Mouse (Mus musculus) hindbrain, embryonic 16.5 days (tissue): ENCODE data around the gene Usp32. TPM values are rescaled to one million over a fixed set of nuclear protein-coding genes. Genes with fewer than 3 reads are reported as not detected.

ENCODE experiments used
- ATAC-seq: fragments of 200-750 bp; cut with Nextera tagmentation; 2 replicates; pipeline ENCODE4 v1.8.0; 2017; ENCODE audit warnings: moderate TSS enrichment, moderate library complexity
- H3K27ac ChIP-seq: fragments of 300-500 bp; sonication (generic); 2 replicates; pipeline ENCODE4 v1.5.1; 2014; ENCODE audit warnings: low read depth, mild to moderate bottlenecking, control low read depth, low read length, moderate library complexity
- H3K27me3 ChIP-seq: fragments of 300-500 bp; sonication (generic); replicated peaks from 2 replicates; pipeline ENCODE4 v1.6.1; 2014; ENCODE audit warnings: low read length; ENCODE audit not compliant: control insufficient read depth, insufficient read depth
- H3K36me3 ChIP-seq: fragments of 300-500 bp; sonication (generic); 2 replicates; pipeline ENCODE4 v1.6.1; 2014; ENCODE audit warnings: mild to moderate bottlenecking, low read length, moderate library complexity, mixed read lengths; ENCODE audit not compliant: control insufficient read depth, insufficient read depth
- H3K4me1 ChIP-seq: fragments of 300-500 bp; sonication (generic); 2 replicates; pipeline ENCODE4 v1.6.1; 2014; ENCODE audit warnings: low read depth, low read length; ENCODE audit not compliant: control insufficient read depth, insufficient read depth
- H3K4me2 ChIP-seq: fragments of 300-500 bp; sonication (generic); 2 replicates; pipeline ENCODE4 v1.6.1; 2014; ENCODE audit warnings: mild to moderate bottlenecking, low read length, control low read depth, moderate library complexity
- H3K4me3 ChIP-seq: fragments of 300-500 bp; sonication (generic); 2 replicates; pipeline ENCODE4 v1.5.1; 2014; ENCODE audit warnings: mild to moderate bottlenecking, low read length, control low read depth, moderate library complexity
- H3K9ac ChIP-seq: fragments of 300-500 bp; sonication (generic); 2 replicates; pipeline ENCODE4 v1.6.1; 2014; ENCODE audit warnings: low read depth, mild to moderate bottlenecking, control low read depth, low read length, moderate library complexity
- H3K9me3 ChIP-seq: fragments of 300-500 bp; sonication (generic); 2 replicates; pipeline ENCODE4 v1.6.1; 2014; ENCODE audit warnings: mild to moderate bottlenecking, low read length, moderate library complexity; ENCODE audit not compliant: control insufficient read depth
- WGBS: fragments of 180-500 bp; shearing (Covaris S2); extraction: QIAGEN DNeasy Blood & Tissue Kit; methylation state at CpG from one replicate; pipeline ENCODE4 v1.1.7; 2014; 5-methylcytosine and 5-hydroxymethylcytosine counted together
- polyA plus RNA-seq: library from polyadenylated mRNA; unstranded; fragments of >200 nt; fragmentation: Nextera tagmentation; extraction: Ambion mirVana; gene quantifications from 2 replicates; pipeline ENCODE4 v1.2.1, GENCODE M21; 2015

The Usp32 gene
- polyA plus RNA-seq, 1 experiment from 2014 or later, result 9.7 TPM

DNA sequence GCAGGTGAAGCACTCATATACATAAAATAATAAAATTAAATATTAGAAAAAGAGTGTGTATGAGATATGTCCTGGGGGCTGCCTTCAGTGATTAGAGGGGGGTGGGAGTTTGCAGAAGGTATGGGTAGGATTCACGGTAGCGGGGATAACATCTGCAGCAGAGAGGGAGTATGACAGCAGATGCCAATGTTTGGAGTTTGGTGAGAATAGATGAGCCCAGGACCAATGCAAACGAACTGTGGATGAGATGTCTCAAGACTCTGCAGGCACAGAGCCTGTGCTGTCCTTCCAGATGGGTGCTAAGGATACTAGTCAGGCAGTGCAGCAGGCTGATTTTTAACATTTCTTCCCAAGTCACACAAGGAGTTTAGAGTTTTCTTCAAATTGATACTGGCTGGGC is 163.3 kb downstream of the Usp32 start:
- Histone ChIP-seq H3K4me2 (no peak overlapping the region), H3K36me3 (no peaks in the 10 kb centered on the region), H3K27me3 (no peaks in the 10 kb centered on the region), H3K4me1 (no peaks in the 10 kb centered on the region), H3K4me3 (no peak overlapping the region), H3K9ac (no peak overlapping the region), H3K9me3 (no peaks in the 10 kb centered on the region), H3K27ac (no peak overlapping the region)
- no peak for ATAC-seq
- 86% methylated on average over 3 of the region's 3 CpGs for WGBS

DNA sequence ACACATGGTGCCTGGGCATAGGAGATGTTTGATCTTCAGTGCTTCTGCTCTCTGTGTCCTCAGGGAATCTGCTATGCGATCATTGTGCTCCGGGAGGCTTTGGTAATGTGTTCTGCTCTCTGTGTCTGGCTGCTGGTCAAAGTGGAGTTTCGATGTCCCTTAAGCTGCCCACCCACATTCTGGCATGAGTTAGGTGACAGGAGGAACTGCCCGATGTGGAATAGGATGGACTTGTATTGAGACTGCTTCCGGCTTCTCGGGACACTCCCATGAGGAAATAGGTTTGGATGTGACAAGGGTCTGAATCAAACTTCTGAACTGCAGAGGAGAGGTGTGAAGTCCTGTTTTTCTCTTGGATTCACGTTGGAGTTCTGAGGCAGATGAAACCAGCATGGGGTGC is 165.4 kb downstream of the Usp32 start:
- no peak overlapping the region for H3K4me2 ChIP-seq
- no peak for ATAC-seq
- 79% methylated on average over 7 of the region's 7 CpGs for WGBS
- no peak overlapping the region for H3K27ac ChIP-seq
- no peaks in the 10 kb centered on the region for H3K4me1 ChIP-seq
- no peaks in the 10 kb centered on the region for H3K27me3 ChIP-seq
- no peak overlapping the region for H3K4me3 ChIP-seq
- no peaks in the 10 kb centered on the region for H3K9me3 ChIP-seq
- no peak overlapping the region for H3K9ac ChIP-seq
- no peaks in the 10 kb centered on the region for H3K36me3 ChIP-seq

DNA sequence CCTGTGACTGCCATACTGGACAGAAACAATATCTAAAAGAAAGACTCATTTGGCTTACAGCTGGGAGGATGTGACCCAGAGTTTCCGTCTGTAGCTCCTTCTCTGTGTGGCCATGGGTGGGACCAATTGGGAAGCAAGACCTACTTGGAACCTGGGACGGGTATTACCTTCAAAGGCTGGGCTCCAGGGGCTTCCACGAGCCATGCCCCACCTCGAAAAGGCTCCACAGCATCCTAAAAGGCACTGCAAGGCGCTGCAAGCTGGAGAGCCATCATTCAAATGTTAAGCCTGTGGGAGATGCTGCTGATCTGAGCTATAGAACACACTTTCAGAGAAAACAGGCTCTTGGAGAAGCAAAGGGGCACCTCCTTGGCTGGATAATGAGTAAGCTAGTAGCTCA is 166.3 kb downstream of the Usp32 start:
- H3K4me3 ChIP-seq, result no peak overlapping the region
- H3K9me3 ChIP-seq, result no peaks in the 10 kb centered on the region
- no peaks in the 10 kb centered on the region for H3K27me3 ChIP-seq
- no peak for ATAC-seq
- H3K36me3 ChIP-seq, result no peaks in the 10 kb centered on the region
- WGBS, result 60% methylated on average over 5 of the region's 5 CpGs
- H3K4me2 ChIP-seq, result no peak overlapping the region
- no peak overlapping the region for H3K9ac ChIP-seq
- no peaks in the 10 kb centered on the region for H3K4me1 ChIP-seq
- no peak overlapping the region for H3K27ac ChIP-seq

DNA sequence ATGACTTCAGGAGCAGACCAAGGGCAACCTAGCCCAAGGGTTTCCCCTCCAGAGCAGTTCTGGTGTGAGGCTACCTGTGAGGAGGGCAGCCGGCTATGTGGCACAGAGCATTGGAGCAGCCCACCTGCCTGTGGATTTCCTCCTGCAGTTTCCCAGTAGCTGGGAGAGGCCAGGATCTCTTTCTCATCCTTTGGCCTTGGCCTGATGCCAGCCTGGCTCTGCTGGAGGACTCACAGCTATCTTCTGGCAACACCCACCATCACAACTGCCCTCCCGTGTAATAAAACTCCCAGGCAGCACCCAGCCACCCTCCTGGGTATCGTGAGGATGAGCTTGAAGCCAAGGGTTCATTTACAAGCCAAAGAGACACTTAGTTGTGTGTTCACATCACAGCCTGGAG is 167.9 kb downstream of the Usp32 start:
- Histone ChIP-seq H3K9ac (no peak overlapping the region), H3K27ac (no peak overlapping the region), H3K36me3 (no peaks in the 10 kb centered on the region), H3K4me1 (no peaks in the 10 kb centered on the region), H3K27me3 (no peaks in the 10 kb centered on the region), H3K4me2 (no peak overlapping the region), H3K9me3 (no peaks in the 10 kb centered on the region), H3K4me3 (no peak overlapping the region)
- WGBS, result 66% methylated on average over 3 of the region's 3 CpGs
- no peak for ATAC-seq

DNA sequence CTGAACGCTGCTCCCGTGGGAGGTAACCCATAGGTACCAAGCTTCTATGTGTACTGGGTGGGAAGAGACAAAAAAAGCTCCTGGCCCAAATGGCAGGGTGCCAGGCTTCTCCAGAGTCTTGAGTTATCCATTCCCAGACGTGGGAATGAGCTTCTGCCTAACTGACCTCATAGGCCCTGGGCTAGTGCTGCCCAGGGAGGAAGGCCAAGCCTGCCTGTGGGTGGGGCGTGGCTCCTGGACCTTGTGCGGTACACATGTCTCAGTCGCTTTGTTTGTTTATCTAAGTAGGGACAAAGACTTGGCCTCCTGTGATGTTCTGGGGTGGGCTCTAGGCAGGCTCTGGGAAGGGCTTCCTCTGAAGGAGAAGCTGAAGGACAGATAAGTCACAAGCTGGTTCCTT is 171.2 kb downstream of the Usp32 start:
- Histone ChIP-seq H3K9ac (no peak overlapping the region), H3K4me3 (no peak overlapping the region)
- ATAC-seq, result no peak

DNA sequence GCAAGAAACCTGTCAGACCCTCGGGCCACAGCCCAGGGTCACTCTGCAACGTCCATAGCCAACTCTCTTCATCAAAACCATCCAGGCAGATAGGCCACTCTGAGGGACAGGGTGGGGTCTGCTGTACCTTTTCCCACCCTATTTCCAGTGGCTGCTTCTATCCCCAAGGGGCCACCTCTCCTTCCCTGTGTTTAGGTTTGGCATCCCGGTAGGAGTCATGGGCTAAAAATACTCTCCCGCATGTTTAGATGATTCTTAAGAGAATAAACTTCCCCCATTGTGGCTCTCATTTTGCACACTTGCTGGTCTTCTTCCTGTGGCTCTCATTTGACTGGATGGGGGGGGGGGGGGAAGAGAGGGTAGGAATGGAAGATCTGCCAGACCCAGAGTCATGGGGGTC is 171.7 kb downstream of the Usp32 start:
- no peak for ATAC-seq
- WGBS, result 78% methylated on average over 4 of the region's 4 CpGs
- no peak overlapping the region for H3K4me3 ChIP-seq
- no peaks in the 10 kb centered on the region for H3K9me3 ChIP-seq
- H3K4me2 ChIP-seq, result no peak overlapping the region
- H3K36me3 ChIP-seq, result no peaks in the 10 kb centered on the region
- H3K4me1 ChIP-seq, result no peaks in the 10 kb centered on the region
- no peak overlapping the region for H3K27ac ChIP-seq
- H3K9ac ChIP-seq, result no peak overlapping the region
- no peaks in the 10 kb centered on the region for H3K27me3 ChIP-seq

More for the DNA sequence above, 171.2 kb downstream of the Usp32 start:
- Histone ChIP-seq H3K27me3 (no peaks in the 10 kb centered on the region), H3K4me2 (no peak overlapping the region), H3K36me3 (no peaks in the 10 kb centered on the region), H3K9me3 (no peaks in the 10 kb centered on the region), H3K4me1 (no peaks in the 10 kb centered on the region), H3K27ac (no peak overlapping the region)
- 63% methylated on average over 6 of the region's 6 CpGs for WGBS

DNA sequence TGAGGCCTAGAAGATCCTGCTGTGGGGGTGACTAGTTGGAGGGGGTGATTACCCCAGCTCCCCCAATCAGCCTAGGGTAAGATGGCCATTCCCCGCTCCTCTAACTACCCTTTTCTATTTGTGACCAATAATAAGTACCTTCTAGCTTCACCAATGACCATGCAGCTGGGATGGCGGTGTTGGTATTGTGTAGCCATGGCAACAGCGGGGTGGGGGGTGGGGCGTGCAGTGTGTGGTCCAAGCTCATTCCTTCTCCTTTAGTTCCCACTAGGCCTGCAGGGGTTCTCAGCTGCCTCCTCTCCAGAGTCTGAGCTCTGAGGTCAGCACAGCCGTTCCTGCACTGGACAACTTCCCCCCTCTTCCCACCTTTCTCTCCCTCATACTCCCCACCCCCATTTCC is 172.8 kb downstream of the Usp32 start:
- H3K4me3 ChIP-seq, result no peak overlapping the region
- no peaks in the 10 kb centered on the region for H3K27me3 ChIP-seq
- H3K9ac ChIP-seq, result no peak overlapping the region
- H3K27ac ChIP-seq, result no peak overlapping the region
- H3K4me1 ChIP-seq, result no peaks in the 10 kb centered on the region
- 3% methylated on average over 5 of the region's 5 CpGs for WGBS
- H3K4me2 ChIP-seq, result no peak overlapping the region
- peak; percentile 50; the same call in 1 of the 2 replicates for ATAC-seq
- no peaks in the 10 kb centered on the region for H3K9me3 ChIP-seq
- H3K36me3 ChIP-seq, result no peaks in the 10 kb centered on the region

DNA sequence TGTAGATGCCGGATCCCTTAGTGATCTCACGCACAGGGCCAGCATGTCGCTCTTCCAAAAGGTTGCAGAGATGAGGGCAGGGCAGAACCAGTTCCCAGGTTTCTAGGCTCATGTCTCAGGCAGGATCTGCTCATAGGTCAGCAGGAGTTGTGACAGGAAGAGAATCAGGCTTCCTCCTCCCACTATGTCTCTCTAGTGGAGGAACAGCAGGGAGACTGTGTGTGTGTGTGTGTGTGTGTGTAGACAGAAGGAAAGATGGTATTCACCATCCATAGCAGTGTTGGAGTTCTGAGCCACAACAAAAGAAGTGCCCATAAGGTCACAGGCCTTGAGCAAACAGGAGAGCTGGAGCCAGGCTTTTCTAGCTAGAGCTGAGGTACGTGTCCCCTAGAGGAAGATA is 173.3 kb downstream of the Usp32 start:
- no peak overlapping the region for H3K4me3 ChIP-seq
- no peak overlapping the region for H3K27ac ChIP-seq
- H3K9me3 ChIP-seq, result no peaks in the 10 kb centered on the region
- H3K9ac ChIP-seq, result no peak overlapping the region
- ATAC-seq, result no peak
- 38% methylated on average over 4 of the region's 4 CpGs for WGBS
- H3K27me3 ChIP-seq, result no peaks in the 10 kb centered on the region
- no peaks in the 10 kb centered on the region for H3K4me1 ChIP-seq
- no peak overlapping the region for H3K4me2 ChIP-seq
- no peaks in the 10 kb centered on the region for H3K36me3 ChIP-seq

DNA sequence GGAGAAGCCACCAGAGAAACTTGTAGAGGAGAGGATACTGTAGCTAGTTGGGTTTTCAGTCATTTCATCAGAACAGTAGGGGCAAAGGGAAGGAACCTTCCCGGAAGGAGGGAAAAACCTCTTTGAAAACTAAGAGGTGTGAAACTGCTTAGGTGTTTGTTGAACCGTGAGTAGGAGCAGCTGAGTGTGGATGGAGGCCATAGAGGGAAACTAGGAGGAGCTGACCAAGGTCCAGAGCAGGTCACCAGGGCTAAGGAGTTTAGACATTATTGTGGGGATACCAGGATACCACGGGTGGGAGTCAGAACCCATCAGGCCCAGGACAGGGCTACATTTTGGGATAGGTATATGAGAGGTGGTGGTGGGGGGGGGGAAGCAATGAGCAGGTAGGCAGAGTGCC is 176.4 kb downstream of the Usp32 start:
- no peak overlapping the region for H3K9ac ChIP-seq
- H3K27me3 ChIP-seq, result peaks cover 7% of the 10 kb centered on the region
- H3K27ac ChIP-seq, result no peak overlapping the region
- H3K4me2 ChIP-seq, result no peak overlapping the region
- no peak for ATAC-seq
- peaks cover 3% of the 10 kb centered on the region for H3K4me1 ChIP-seq
- H3K36me3 ChIP-seq, result no peaks in the 10 kb centered on the region
- no peaks in the 10 kb centered on the region for H3K9me3 ChIP-seq
- H3K4me3 ChIP-seq, result no peak overlapping the region
- WGBS, result 84% methylated on average over 3 of the region's 3 CpGs

DNA sequence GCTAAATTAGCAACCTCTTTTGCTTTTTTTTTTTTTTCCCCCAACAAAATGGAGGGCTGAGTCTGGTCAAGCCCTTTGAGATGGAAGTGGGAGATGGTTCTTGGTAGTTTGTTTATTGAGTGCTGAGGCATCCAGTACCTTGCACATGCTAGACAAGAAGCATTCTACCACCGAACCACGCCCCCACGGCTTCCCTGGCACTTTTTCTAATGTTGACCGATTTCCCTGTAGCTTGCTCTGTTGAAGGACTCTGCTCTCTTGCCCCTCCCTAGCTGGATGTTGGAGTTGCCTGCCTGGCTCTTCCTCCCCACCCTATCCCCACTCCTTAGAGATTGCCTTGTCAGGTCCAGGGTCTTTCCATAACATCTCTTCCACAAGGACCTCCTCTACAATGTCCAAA is 177.4 kb downstream of the Usp32 start:
- Histone ChIP-seq H3K9ac (no peak overlapping the region), H3K27ac (no peak overlapping the region), H3K27me3 (peaks cover 15% of the 10 kb centered on the region), H3K4me1 (peaks cover 11% of the 10 kb centered on the region), H3K9me3 (no peaks in the 10 kb centered on the region), H3K36me3 (no peaks in the 10 kb centered on the region), H3K4me3 (no peak overlapping the region), H3K4me2 (no peak overlapping the region)
- no peak for ATAC-seq
- 93% methylated on average over 4 of the region's 4 CpGs for WGBS
